Mouse (Mus musculus): ENCODE measurements around the gene Ptger2.

GRCm38 (mm10) chr14:45021551-45021950 is 33.6 kb downstream of the Ptger2 start:
- TF ChIP-seq CTCF (IDR thresholded peaks at IDR 0.05; ENCODE audit: low read depth, low read length) = no peak
- no peak for TF ChIP-seq POLR2AphosphoS5 (IDR thresholded peaks at IDR 0.05; ENCODE audit: insufficient replicate concordance, low read depth, low read length)
- TF ChIP-seq GATA1 (IDR thresholded peaks at IDR 0.05; ENCODE audit: borderline replicate concordance, low read length) = no peak

All from G1E (cell line).